Mouse (Mus musculus): Measurements from ENCODE around the gene Bmp7. TPM values are rescaled to one million over a fixed set of nuclear protein-coding genes. Genes with fewer than 3 reads are reported as not detected.
A peak's percentile ranks its signal among the peaks of the same experiment; 100 is the strongest.

The Bmp7 gene
- polyA plus RNA-seq, 1 experiment from 2014 or later = 6.8 TPM

DNA sequence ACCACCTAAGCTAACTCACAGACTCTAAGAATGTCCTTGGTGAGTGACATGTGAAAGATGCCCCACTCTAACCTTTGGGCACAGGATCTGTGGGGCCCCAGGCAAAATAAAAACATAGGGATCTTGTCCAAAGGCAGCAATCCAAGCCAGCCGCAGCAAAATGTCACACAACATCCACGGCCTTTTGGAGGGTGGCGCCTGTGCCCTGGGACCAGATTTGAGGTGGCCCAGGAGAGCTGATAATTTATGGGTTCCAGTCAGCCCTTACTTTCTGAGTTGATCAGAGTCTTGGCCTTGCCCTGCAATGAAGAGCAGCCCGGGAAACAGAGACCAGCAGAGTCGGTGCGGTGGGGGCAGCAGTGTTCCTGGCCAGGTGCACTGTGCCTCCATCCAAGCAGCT, 75.0 kb downstream of the Bmp7 start:
- ATAC-seq (ENCODE audit: low read depth) = no peak
- Histone ChIP-seq H3K36me3 (ENCODE audit: control insufficient read depth, insufficient read depth, low read length) (no peaks in the 10 kb centered on the region), H3K4me3 (ENCODE audit: low read length) (no peak overlapping the region), H3K27ac (ENCODE audit: low read length) (no peak overlapping the region), H3K4me2 (ENCODE audit: low read depth, low read length) (no peak overlapping the region), H3K4me1 (replicated peaks; ENCODE audit: control insufficient read depth, insufficient read depth, low read length) (peaks cover 26% of the 10 kb centered on the region), H3K9me3 (ENCODE audit: control insufficient read depth, low read length) (no peaks in the 10 kb centered on the region), H3K9ac (ENCODE audit: low read length) (no peak overlapping the region), H3K27me3 (ENCODE audit: control insufficient read depth, insufficient read depth, low read depth, low read length) (no peaks in the 10 kb centered on the region; the same call in none of the 2 replicates)
- 84% methylated on average over 6 of the region's 6 CpGs for WGBS

DNA sequence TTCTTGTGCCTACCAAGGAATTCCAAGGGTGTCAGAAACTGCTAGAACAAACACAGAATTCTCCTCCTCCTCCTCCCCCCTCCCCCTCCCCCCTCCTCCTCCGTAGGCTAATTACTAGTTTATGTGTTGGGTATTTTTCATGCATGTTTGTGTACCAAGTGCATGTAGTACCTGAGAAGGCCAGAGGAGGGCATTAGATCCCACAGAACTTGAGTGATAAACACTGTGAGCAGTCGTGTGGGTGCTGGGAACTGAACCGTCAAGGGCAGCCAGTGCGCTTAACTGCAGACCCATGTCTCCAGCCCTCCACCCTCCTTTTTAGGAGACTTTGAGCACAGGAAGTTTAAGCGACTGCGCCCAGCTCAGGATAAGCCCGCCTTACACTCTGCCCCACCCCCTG, 75.6 kb downstream of the Bmp7 start:
- H3K27me3 ChIP-seq (ENCODE audit: control insufficient read depth, insufficient read depth, low read depth, low read length) = no peaks in the 10 kb centered on the region; the same call in none of the 2 replicates
- WGBS = 95% methylated on average over 6 of the region's 7 CpGs

DNA sequence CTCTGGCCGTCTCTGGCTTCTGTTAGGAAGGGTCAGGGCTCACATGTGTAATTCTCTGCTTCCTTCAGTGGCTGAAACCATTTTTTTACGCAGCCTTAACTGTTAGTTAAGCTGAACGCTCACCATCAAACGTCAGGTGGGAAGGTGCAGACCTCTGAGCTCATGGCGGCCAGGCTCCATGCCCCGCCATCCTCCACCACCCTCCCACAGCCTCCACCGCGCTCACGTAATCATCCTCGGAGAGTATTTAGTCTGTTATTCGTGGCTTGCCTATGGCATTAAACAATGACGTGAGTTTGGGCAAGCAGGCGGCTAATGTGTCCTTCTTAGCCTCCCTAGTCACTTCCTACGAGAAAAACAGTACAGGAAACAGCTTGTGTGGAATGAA, 76.7 kb downstream of the Bmp7 start:
- 28% methylated on average over 14 of the region's 14 CpGs for WGBS
- no peaks in the 10 kb centered on the region; the same call in none of the 2 replicates for H3K27me3 ChIP-seq (ENCODE audit: control insufficient read depth, insufficient read depth, low read depth, low read length)
- 0 out of 2 replicates have a peak overlapping the region, but pooled peaks have one; percentile 39 for H3K27ac ChIP-seq (ENCODE audit: low read length)
- peak overlapping the region; percentile 58 for H3K4me2 ChIP-seq (ENCODE audit: low read depth, low read length)
- H3K4me1 ChIP-seq (replicated peaks; ENCODE audit: control insufficient read depth, insufficient read depth, low read length) = peaks cover 23% of the 10 kb centered on the region
- 0 out of 2 replicates have a peak, but pooled peaks cover 2% of the 10 kb centered on the region for H3K9me3 ChIP-seq (ENCODE audit: control insufficient read depth, low read length)
- ATAC-seq (ENCODE audit: low read depth) = no peak
- H3K36me3 ChIP-seq (ENCODE audit: control insufficient read depth, insufficient read depth, low read length) = no peaks in the 10 kb centered on the region
- H3K4me3 ChIP-seq (ENCODE audit: low read length) = peak overlapping the region; percentile 29
- H3K9ac ChIP-seq (ENCODE audit: low read length) = peak overlapping the region; percentile 36; the same call in 1 of the 2 replicates

More for the DNA sequence above, 75.6 kb downstream of the Bmp7 start:
- no peak for ATAC-seq (ENCODE audit: low read depth)
- Histone ChIP-seq H3K27ac (ENCODE audit: low read length) (no peak overlapping the region), H3K9ac (ENCODE audit: low read length) (no peak overlapping the region), H3K9me3 (ENCODE audit: control insufficient read depth, low read length) (no peaks in the 10 kb centered on the region), H3K36me3 (ENCODE audit: control insufficient read depth, insufficient read depth, low read length) (no peaks in the 10 kb centered on the region), H3K4me3 (ENCODE audit: low read length) (no peak overlapping the region), H3K4me1 (replicated peaks; ENCODE audit: control insufficient read depth, insufficient read depth, low read length) (peaks cover 23% of the 10 kb centered on the region), H3K4me2 (ENCODE audit: low read depth, low read length) (no peak overlapping the region)

DNA sequence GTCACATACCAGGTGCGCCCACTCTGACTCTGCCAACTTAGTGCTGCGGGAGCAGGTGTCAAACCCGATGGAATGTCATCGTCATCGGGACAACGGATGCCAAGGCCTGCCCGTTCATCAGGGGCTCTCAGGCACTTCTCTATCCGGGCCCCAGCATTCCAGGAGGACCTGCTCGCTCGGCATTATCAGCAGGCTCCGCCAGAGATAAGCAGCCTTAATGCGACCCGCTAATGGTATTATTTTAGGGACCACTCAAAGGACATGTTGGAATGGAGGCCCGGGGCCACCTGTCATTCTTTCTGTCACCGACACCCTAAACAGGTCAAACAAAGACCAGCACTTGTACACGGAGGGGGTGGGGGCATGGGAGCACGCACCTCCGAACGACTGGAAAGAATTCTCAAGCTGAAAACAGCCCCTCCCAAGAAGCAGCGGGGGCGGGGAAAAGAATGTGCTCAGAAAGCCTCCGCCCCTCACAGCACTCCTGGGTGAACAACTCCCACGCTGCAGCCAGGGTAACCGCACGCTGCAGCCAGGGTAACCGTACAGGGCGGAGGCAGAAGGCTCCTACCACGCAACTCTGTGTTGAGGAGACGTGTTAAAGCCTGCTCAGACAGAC, 77.2 kb downstream of the Bmp7 start:
- Histone ChIP-seq H3K4me3 (ENCODE audit: low read length) (peak overlapping the region; percentile 29), H3K27me3 (ENCODE audit: control insufficient read depth, insufficient read depth, low read depth, low read length) (no peaks in the 10 kb centered on the region; the same call in none of the 2 replicates)
- ATAC-seq (ENCODE audit: low read depth) = peak; percentile 76

DNA sequence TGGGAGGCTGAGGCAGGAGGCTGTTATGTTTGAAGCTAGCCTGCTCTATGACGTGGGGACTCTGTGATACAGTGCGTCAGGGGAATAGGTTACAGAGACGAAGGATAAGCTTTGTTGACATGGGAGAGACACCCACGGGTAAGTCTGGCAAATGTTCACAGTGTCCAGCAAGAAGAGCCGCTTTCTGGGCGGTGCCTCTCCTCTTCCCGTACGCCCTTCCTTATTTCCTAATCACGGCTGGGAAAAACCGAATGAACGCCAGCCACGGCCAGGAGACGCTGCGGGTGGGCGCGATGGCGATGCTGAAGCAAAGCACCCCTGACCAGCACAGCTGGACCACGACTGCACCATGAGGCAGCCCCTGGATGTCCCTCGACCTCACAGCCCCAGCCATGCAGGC, 77.7 kb downstream of the Bmp7 start:
- H3K4me1 ChIP-seq (replicated peaks; ENCODE audit: control insufficient read depth, insufficient read depth, low read length) = peaks cover 22% of the 10 kb centered on the region
- H3K27me3 ChIP-seq (ENCODE audit: control insufficient read depth, insufficient read depth, low read depth, low read length) = no peaks in the 10 kb centered on the region; the same call in none of the 2 replicates
- no peak overlapping the region; the same call in 1 of the 2 replicates for H3K9ac ChIP-seq (ENCODE audit: low read length)
- H3K9me3 ChIP-seq (ENCODE audit: control insufficient read depth, low read length) = 0 out of 2 replicates have a peak, but pooled peaks cover 2% of the 10 kb centered on the region
- peak overlapping the region; percentile 29; the same call in 1 of the 2 replicates for H3K4me3 ChIP-seq (ENCODE audit: low read length)
- no peak overlapping the region for H3K27ac ChIP-seq (ENCODE audit: low read length)
- peak overlapping the region; percentile 58 for H3K4me2 ChIP-seq (ENCODE audit: low read depth, low read length)
- 34% methylated on average over 19 of the region's 19 CpGs for WGBS
- no peak for ATAC-seq (ENCODE audit: low read depth)
- H3K36me3 ChIP-seq (ENCODE audit: control insufficient read depth, insufficient read depth, low read length) = no peaks in the 10 kb centered on the region

More for the DNA sequence above, 77.2 kb downstream of the Bmp7 start:
- 0 out of 2 replicates have a peak overlapping the region, but pooled peaks have one; percentile 39 for H3K27ac ChIP-seq (ENCODE audit: low read length)
- H3K4me1 ChIP-seq (replicated peaks; ENCODE audit: control insufficient read depth, insufficient read depth, low read length) = peaks cover 23% of the 10 kb centered on the region
- 0 out of 2 replicates have a peak, but pooled peaks cover 2% of the 10 kb centered on the region for H3K9me3 ChIP-seq (ENCODE audit: control insufficient read depth, low read length)
- H3K9ac ChIP-seq (ENCODE audit: low read length) = peak overlapping the region; percentile 36
- 4% methylated on average over 29 of the region's 29 CpGs for whole genome bisulfite sequencing
- H3K36me3 ChIP-seq (ENCODE audit: control insufficient read depth, insufficient read depth, low read length) = no peaks in the 10 kb centered on the region
- H3K4me2 ChIP-seq (ENCODE audit: low read depth, low read length) = peak overlapping the region; percentile 58

DNA sequence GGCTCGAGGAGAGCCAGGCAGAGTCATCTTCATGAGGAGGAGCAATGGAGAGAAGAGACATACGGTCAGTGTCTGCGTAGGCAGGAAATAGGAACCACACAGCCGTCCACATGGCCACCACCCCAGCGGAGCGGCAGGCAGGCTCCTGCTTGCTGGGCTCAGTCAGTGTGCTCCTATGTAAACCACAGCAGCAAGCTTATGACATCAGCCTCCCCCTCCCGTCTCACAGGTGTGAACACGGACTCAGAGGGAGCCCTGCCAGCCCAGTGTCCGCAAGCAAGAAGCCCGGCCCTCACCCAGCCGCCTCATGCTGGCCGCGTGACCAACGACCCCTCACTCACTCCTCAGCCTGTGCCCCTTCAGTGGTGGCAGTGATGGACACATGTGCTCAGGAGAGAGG, 78.5 kb downstream of the Bmp7 start:
- H3K36me3 ChIP-seq (ENCODE audit: control insufficient read depth, insufficient read depth, low read length) = no peaks in the 10 kb centered on the region
- 39% methylated on average over 14 of the region's 14 CpGs for WGBS
- H3K27me3 ChIP-seq (ENCODE audit: control insufficient read depth, insufficient read depth, low read depth, low read length) = no peaks in the 10 kb centered on the region; the same call in none of the 2 replicates
- ATAC-seq (ENCODE audit: low read depth) = peak; percentile 24; the same call in 1 of the 2 replicates
- no peak overlapping the region for H3K4me2 ChIP-seq (ENCODE audit: low read depth, low read length)
- H3K4me1 ChIP-seq (replicated peaks; ENCODE audit: control insufficient read depth, insufficient read depth, low read length) = peaks cover 19% of the 10 kb centered on the region
- H3K9me3 ChIP-seq (ENCODE audit: control insufficient read depth, low read length) = 0 out of 2 replicates have a peak, but pooled peaks cover 2% of the 10 kb centered on the region
- H3K27ac ChIP-seq (ENCODE audit: low read length) = no peak overlapping the region
- H3K9ac ChIP-seq (ENCODE audit: low read length) = no peak overlapping the region
- no peak overlapping the region for H3K4me3 ChIP-seq (ENCODE audit: low read length)

DNA sequence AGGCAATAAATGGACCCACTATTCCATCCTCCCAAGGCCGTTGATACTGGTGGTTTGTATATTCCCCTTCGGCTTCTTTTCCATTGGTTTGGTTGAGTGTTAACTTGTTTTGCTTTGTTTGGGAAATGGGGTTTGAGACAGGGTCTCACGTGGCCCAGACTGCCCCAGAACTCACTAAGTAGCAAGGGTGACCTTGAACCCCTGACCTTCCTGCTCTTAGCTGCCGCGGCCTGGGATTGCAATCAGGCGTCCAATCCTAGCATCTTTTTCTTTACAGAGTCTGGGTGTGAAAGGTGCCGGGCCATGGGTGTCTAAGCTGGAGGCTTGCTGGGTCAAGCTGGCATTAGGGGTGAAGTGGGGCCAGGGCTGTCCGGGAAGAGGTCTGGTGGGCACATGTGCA, 79.5 kb downstream of the Bmp7 start:
- no peak for ATAC-seq (ENCODE audit: low read depth)
- Histone ChIP-seq H3K4me1 (replicated peaks; ENCODE audit: control insufficient read depth, insufficient read depth, low read length) (peaks cover 19% of the 10 kb centered on the region), H3K4me3 (ENCODE audit: low read length) (no peak overlapping the region), H3K9me3 (ENCODE audit: control insufficient read depth, low read length) (0 out of 2 replicates have a peak, but pooled peaks cover 2% of the 10 kb centered on the region), H3K9ac (ENCODE audit: low read length) (no peak overlapping the region), H3K36me3 (ENCODE audit: control insufficient read depth, insufficient read depth, low read length) (no peaks in the 10 kb centered on the region), H3K4me2 (ENCODE audit: low read depth, low read length) (no peak overlapping the region), H3K27me3 (ENCODE audit: control insufficient read depth, insufficient read depth, low read depth, low read length) (no peaks in the 10 kb centered on the region; the same call in none of the 2 replicates), H3K27ac (ENCODE audit: low read length) (no peak overlapping the region)
- 84% methylated on average over 8 of the region's 8 CpGs for WGBS

DNA sequence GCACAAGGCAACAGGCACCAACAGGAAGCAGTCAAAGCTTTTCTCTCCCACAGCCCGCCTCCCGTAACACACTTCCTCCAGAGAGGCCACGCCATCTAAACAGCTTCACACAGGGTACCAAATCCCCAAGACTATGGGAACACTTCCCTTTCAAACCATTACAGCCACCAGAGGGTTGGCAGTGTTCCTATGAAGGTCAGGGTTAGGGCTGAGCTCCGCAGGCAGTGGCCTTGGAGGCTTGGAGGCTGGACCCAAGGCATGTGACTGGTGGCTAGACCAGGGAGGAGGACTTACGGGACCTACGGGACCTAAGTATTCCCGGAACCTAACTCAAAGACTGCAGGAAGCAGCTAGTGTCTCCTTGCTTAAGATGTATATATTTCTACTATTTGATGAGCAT, 80.0 kb downstream of the Bmp7 start:
- H3K4me2 ChIP-seq (ENCODE audit: low read depth, low read length) = no peak overlapping the region
- H3K27ac ChIP-seq (ENCODE audit: low read length) = no peak overlapping the region
- no peaks in the 10 kb centered on the region for H3K36me3 ChIP-seq (ENCODE audit: control insufficient read depth, insufficient read depth, low read length)
- no peak overlapping the region for H3K4me3 ChIP-seq (ENCODE audit: low read length)
- 0 out of 2 replicates have a peak, but pooled peaks cover 2% of the 10 kb centered on the region for H3K9me3 ChIP-seq (ENCODE audit: control insufficient read depth, low read length)
- no peaks in the 10 kb centered on the region; the same call in none of the 2 replicates for H3K27me3 ChIP-seq (ENCODE audit: control insufficient read depth, insufficient read depth, low read depth, low read length)
- peaks cover 19% of the 10 kb centered on the region for H3K4me1 ChIP-seq (replicated peaks; ENCODE audit: control insufficient read depth, insufficient read depth, low read length)
- H3K9ac ChIP-seq (ENCODE audit: low read length) = no peak overlapping the region
- ATAC-seq (ENCODE audit: low read depth) = no peak
- 81% methylated on average over 7 of the region's 7 CpGs for WGBS

DNA sequence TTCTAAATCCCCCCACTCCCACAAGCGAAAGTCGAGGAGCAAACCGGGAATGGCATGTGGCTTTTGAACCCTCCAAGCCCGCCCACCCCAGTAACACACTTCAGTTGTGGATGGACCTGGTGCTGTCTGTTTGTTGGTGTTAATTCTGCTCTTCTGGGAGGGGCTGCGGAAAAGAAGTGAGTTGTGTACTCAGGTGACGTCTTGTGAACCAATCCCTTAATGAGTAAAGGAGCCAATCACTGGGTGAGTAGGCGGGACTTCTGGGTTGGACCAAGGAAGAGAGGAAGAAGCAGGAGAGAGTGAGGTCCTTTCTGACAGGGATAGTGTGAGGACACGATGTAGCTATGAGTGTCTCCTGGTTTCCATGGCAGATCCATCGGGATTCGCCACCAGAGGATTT, 83.1 kb downstream of the Bmp7 start:
- Histone ChIP-seq H3K9ac (ENCODE audit: low read length) (no peak overlapping the region), H3K27ac (ENCODE audit: low read length) (no peak overlapping the region)
- no peak for ATAC-seq (ENCODE audit: low read depth)

More for the DNA sequence above, 83.1 kb downstream of the Bmp7 start:
- no peaks in the 10 kb centered on the region for H3K36me3 ChIP-seq (ENCODE audit: control insufficient read depth, insufficient read depth, low read length)
- 0 out of 2 replicates have a peak, but pooled peaks cover 2% of the 10 kb centered on the region for H3K9me3 ChIP-seq (ENCODE audit: control insufficient read depth, low read length)
- no peaks in the 10 kb centered on the region; the same call in none of the 2 replicates for H3K27me3 ChIP-seq (ENCODE audit: control insufficient read depth, insufficient read depth, low read depth, low read length)
- H3K4me1 ChIP-seq (replicated peaks; ENCODE audit: control insufficient read depth, insufficient read depth, low read length) = peaks cover 2% of the 10 kb centered on the region; the same call in 1 of the 2 replicates
- H3K4me2 ChIP-seq (ENCODE audit: low read depth, low read length) = no peak overlapping the region
- no peak overlapping the region for H3K4me3 ChIP-seq (ENCODE audit: low read length)
- 60% methylated on average over 10 of the region's 10 CpGs for WGBS

Data from lung, embryonic 16.5 days (tissue).